Mouse (Mus musculus): Measurements from ENCODE around the gene Zbtb40.
A peak's percentile ranks its signal among the peaks of the same experiment; 100 is the strongest.

GRCm38 (mm10) chr4:137097246-137097983, 48.8 kb upstream of the Zbtb40 start:
- TF ChIP-seq CTCF (IDR thresholded peaks at IDR 0.05), result no peak
- TF ChIP-seq EP300 (IDR thresholded peaks at IDR 0.05), result peak; percentile 83
